Mouse (Mus musculus) testis, adult 2 months (tissue): ENCODE measurements around the gene Astn2. TPM values are rescaled to one million over a fixed set of nuclear protein-coding genes. Genes with fewer than 3 reads are reported as not detected.
"Not testable (repeated sequence)": the region's sequence is repeated elsewhere in the genome, so short reads cannot be mapped to it uniquely, and the experiment has no call there.

Source experiments
- H3K27ac ChIP-seq: fragments of 200-500 bp; 2 replicates; pipeline ENCODE4 v1.5.1; 2012; ENCODE audit warnings: low read depth, low read length; ENCODE audit not compliant: control insufficient read depth, insufficient read depth
- H3K27me3 ChIP-seq: fragments of 200-500 bp; 2 replicates; pipeline ENCODE4 v1.6.1; 2012; ENCODE audit warnings: mild to moderate bottlenecking, low read length, moderate library complexity; ENCODE audit not compliant: control insufficient read depth, insufficient read depth
- H3K36me3 ChIP-seq: fragments of 200-500 bp; 2 replicates; pipeline ENCODE4 v1.6.1; 2012; ENCODE audit warnings: mild to moderate bottlenecking, low read length; ENCODE audit not compliant: control insufficient read depth, insufficient read depth
- H3K4me1 ChIP-seq: fragments of 200-500 bp; 2 replicates; pipeline ENCODE4 v1.6.1; 2012; ENCODE audit warnings: low read length; ENCODE audit not compliant: control insufficient read depth, insufficient read depth
- H3K4me3 ChIP-seq: fragments of 200-500 bp; 2 replicates; pipeline ENCODE4 v1.5.1; 2012; ENCODE audit warnings: low read depth, mild to moderate bottlenecking, low read length, moderate library complexity, mixed read lengths; ENCODE audit not compliant: control insufficient read depth
- CTCF ChIP-seq: fragments of 200-500 bp; IDR thresholded peaks from 2 replicates; pipeline ENCODE4 v1.5.1; 2012; ENCODE audit warnings: low read depth, mild to moderate bottlenecking, inconsistent platforms, low read length, moderate library complexity; ENCODE audit not compliant: control insufficient read depth, insufficient read depth, insufficient replicate concordance
- POLR2A ChIP-seq: fragments of 200-500 bp; IDR thresholded peaks from 2 replicates; pipeline ENCODE4 v1.6.1; 2012; ENCODE audit warnings: low read depth, mild to moderate bottlenecking, inconsistent platforms, low read length, moderate library complexity; ENCODE audit not compliant: control insufficient read depth
- polyA plus RNA-seq: library from polyadenylated mRNA; depleted of rRNA; stranded (reverse); fragments of >200 nt; gene quantifications from 2 replicates; pipeline ENCODE4 v1.2.3, GENCODE M21; 2012

Astn2 gene
- polyA plus RNA-seq, 1 experiment = 0.20 TPM

GRCm38 (mm10) chr4:65686258-65687005 lies 718.0 kb downstream of the Astn2 start:
- TF ChIP-seq POLR2A = no peak
- TF ChIP-seq CTCF = no peak
- no peak overlapping the region for H3K27ac ChIP-seq

DNA sequence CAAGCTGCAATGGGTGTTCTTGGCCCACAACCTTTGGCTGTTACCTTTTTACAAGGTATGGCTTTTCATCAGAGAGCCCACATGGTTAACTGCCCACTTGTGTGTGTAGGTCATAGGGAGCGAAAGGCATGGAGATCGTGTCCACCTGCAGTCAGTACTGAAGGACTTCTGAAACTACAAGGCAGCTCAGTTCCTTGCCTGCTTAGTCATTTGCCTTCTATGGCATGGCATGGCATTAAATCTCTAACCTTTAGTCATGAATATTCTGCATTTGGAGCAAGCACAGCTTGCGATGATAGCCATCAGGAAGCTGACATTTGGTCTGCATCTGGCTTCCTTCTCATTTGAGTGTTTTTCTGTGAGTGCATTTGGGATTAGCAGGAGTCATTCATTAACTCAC lies 720.0 kb downstream of the Astn2 start:
- Histone ChIP-seq H3K4me1 (no peaks in the 10 kb centered on the region), H3K36me3 (no peaks in the 10 kb centered on the region), H3K4me3 (no peak overlapping the region), H3K27me3 (no peaks in the 10 kb centered on the region), H3K27ac (no peak overlapping the region)
- no peak for TF ChIP-seq POLR2A
- TF ChIP-seq CTCF = no peak

More at GRCm38 (mm10) chr4:65686258-65687005, 718.0 kb downstream of the Astn2 start:
- no peak overlapping the region for H3K4me3 ChIP-seq
- no peaks in the 10 kb centered on the region for H3K27me3 ChIP-seq
- no peaks in the 10 kb centered on the region for H3K36me3 ChIP-seq
- H3K4me1 ChIP-seq = no peaks in the 10 kb centered on the region

DNA sequence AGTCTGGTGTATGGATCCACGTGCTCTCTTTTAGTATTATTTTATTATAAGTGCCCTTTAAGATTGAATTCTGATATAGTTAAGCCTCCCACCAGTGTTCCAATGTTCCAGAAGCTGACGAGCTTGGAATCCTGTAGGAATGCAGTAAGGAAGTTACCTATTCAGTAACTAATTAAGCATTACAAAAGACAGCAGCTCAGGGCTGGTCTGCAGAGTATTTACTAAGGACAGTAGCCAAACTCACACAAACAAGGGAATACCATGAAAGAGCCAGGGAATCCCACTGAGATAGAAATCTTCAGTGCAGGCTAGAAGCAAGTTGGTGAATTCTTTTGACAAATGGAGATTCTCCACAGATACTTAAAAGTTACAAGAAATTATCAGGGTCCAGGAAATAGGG lies 724.6 kb downstream of the Astn2 start:
- not testable (repeated sequence) for H3K36me3 ChIP-seq, H3K4me3 ChIP-seq

DNA sequence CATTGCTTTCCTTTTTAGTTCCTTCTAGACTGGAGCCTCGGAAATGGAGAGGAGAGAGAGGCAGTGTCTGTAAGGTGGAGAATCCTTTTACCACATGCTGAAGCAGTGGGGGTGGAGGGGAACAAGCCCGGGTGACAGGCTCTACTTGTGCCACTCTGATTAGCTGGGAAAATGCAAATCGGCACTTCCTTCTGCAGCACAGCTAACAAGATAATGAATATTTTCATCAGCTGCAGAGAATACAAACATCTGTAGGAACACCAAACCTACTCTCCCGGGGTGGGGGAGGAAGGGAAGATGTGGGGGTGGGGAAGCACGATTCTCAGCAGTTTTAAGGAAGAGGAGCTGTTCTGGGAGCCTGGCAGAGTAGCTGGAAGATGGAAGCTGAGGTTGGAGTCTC lies 725.5 kb downstream of the Astn2 start:
- Histone ChIP-seq H3K27ac (no peak overlapping the region), H3K36me3 (no peaks in the 10 kb centered on the region), H3K27me3 (no peaks in the 10 kb centered on the region), H3K4me3 (no peak overlapping the region), H3K4me1 (no peaks in the 10 kb centered on the region)
- TF ChIP-seq CTCF = no peak
- TF ChIP-seq POLR2A = no peak

More for the DNA sequence above, 724.6 kb downstream of the Astn2 start:
- not testable (repeated sequence) for H3K27me3 ChIP-seq, H3K27ac ChIP-seq, H3K4me1 ChIP-seq

GRCm38 (mm10) chr4:65678495-65678894 lies 725.9 kb downstream of the Astn2 start:
- Histone ChIP-seq H3K27ac (no peak overlapping the region), H3K27me3 (no peaks in the 10 kb centered on the region), H3K4me1 (no peaks in the 10 kb centered on the region), H3K4me3 (no peak overlapping the region), H3K36me3 (no peaks in the 10 kb centered on the region)
- TF ChIP-seq POLR2A = no peak
- no peak for TF ChIP-seq CTCF

- H3K27ac ChIP-seq = no peak overlapping the region
- H3K36me3 ChIP-seq = no peaks in the 10 kb centered on the region
- no peaks in the 10 kb centered on the region for H3K27me3 ChIP-seq
- H3K4me3 ChIP-seq = no peak overlapping the region
- TF ChIP-seq CTCF (no peak), POLR2A (no peak)
- H3K4me1 ChIP-seq = no peaks in the 10 kb centered on the region
Measured at GRCm38 (mm10) chr4:65674267-65674978, 730.0 kb downstream of the Astn2 start.

- TF ChIP-seq POLR2A = no peak
- no peaks in the 10 kb centered on the region for H3K27me3 ChIP-seq
- no peak overlapping the region for H3K27ac ChIP-seq
- H3K4me3 ChIP-seq = no peak overlapping the region
- no peaks in the 10 kb centered on the region for H3K36me3 ChIP-seq
- no peaks in the 10 kb centered on the region for H3K4me1 ChIP-seq
Measured at GRCm38 (mm10) chr4:65673418-65673933, 730.9 kb downstream of the Astn2 start.

DNA sequence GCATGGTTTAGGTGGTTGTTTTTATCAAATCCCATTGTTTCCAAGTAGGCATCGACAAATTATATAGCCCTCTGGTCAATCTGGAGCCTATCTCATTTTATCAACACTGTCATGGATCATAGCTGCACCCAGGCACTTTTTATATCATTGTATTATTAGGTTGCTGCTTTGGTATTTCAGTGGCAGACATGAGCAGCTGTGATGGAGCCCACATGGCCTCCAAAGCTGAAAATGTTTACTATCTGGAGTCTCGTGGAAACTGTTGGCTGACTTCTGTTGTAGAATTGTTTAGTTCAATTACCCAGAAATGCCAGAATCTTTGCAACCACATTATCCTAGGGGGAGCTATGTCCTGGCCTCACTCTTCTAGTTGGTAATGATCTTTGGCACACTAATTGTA lies 732.1 kb downstream of the Astn2 start:
- no peaks in the 10 kb centered on the region for H3K36me3 ChIP-seq
- H3K4me1 ChIP-seq = no peaks in the 10 kb centered on the region
- no peak overlapping the region for H3K4me3 ChIP-seq
- TF ChIP-seq POLR2A (no peak), CTCF (no peak)
- H3K27me3 ChIP-seq = no peaks in the 10 kb centered on the region
- H3K27ac ChIP-seq = no peak overlapping the region
